Mouse (Mus musculus) 416B (cell line): ENCODE data around the gene Arhgef40.

Experiments
- DNase-seq: peaks from one replicate; pipeline ENCODE4 v3.0.0; 2011; ENCODE audit warnings: low read depth

Gene Arhgef40

DNA sequence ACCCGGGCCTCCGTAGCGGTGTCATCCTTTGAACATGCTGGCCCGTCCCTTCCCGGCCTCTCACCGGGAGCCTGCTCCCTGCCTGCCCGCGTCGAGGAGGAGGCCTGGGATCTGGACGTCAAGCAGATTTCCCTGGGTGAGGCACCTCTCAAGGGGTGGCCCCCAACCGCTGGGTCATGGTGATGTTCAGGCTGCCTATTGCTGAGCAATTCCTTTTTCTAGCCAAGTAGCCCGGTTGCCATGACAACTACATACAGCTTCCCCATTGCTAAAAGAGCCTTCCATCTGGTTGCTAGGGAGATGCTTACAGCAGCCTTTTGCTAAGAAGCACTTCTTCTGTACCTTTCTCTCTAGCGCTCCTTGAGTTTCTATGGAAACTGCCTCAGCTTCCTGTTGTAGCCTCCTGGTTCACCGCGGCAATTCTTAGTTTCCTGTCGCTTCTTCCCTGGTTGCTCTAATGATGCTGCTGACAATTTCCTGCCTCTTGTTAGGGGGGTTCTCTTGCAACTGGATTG, 19.5 kb downstream of the Arhgef40 start:
- DNase-seq: peak; percentile 87

DNA sequence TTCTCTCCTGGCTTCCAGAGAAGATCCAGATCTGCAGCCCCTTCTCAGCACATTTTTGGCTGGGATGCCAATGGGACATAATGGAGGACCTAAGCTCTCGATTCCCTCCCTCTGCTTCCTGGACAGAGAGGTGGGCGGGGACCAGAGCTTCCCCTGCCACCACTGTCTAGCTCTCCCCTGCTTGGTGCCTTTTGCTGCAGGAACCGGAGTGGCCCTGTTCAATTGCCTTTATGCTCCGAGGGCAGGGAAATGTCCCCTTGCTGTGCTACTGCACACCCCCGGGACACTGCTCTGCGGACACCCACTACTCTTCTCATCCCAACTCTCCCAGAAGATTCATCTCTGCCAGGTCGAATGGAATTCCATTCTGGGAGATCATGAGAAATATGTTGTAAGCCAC, 20.6 kb downstream of the Arhgef40 start:
- no peak for DNase-seq

DNA sequence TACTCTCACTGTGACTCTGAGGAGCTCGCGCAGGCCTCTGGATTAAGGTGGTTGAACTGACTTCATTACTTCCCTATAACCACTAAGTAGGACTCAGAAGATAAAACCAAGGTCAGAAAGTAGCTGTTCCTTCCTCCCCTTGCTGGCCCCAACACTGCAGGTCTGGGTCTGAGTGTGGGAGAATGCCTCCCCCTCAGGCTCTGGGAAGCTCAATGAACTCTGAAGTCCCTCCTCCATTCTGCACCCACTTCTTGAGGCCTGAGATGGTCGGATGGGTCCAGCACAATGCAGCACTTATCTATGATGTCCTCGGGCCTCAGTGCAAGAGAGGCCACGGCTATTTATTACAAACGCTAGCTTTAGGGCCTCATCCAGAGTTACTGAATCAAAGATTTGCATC, 21.1 kb downstream of the Arhgef40 start:
- no peak for DNase-seq

DNA sequence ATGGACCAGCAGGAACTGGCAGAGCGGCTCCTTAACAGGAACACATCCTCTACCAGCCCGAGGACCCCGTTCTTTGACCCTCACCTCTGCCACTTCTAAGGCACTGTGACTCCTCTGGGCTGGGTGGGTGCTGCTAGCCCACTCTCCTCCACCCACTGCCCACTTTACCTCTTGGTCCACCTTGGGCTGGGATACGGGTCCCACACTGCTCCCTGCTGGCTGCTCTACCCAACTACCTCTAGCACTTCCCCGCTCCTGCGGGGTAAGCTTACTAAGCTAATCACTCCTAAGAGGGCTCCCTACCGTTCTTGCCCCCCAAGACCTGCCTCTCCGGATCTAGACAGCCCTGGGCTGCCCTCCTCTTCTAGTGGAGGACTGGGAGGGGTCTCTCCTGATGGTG, 21.7 kb downstream of the Arhgef40 start:
- DNase-seq: no peak

GRCm38 (mm10) chr14:52006771-52007170, 22.3 kb downstream of the Arhgef40 start:
- DNase-seq: no peak

DNA sequence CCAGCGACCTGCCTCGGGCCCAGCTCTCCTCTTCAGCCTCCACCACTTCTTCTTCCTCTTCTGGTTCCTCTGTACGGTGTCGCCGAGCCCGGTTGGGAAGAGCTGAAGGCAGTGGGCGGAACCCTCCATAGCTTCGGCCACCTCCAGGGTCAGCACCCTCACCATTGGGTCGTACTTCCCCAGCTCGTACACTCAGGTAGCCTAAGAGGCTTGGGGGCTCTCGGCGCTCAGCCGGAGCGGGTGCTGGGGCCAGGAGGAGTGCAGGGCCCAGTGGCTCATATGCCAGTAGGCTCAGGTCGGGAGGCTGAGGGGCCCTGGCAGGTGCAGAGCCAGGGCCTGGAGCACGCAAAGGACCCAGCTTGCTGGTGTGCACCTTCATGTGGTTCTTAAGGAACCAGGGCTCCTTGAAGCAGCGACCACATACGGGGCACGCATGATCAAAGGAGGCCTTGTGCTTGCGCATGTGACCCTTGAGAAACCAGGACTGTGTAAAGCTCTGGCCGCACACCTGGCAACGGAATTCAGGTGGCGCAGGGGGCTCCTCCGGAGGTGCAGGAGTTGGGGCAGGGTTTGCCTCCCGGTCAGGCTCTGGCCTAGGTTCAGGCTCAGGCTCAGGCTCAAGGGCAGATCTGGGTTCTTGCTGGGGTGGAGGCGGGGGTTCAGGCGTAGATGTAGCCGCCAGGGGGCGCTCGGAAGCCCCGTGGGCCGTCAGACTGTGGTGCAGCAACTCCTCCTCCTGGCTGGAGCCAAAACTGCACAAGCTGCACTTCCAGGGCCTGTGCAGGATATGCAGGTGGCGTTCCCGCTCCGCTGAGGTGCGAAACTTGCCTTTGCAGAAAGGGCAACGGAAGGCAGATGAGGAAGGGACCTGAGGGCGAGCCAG, 24.0 kb downstream of the Arhgef40 start:
- peak; percentile 81 for DNase-seq

DNA sequence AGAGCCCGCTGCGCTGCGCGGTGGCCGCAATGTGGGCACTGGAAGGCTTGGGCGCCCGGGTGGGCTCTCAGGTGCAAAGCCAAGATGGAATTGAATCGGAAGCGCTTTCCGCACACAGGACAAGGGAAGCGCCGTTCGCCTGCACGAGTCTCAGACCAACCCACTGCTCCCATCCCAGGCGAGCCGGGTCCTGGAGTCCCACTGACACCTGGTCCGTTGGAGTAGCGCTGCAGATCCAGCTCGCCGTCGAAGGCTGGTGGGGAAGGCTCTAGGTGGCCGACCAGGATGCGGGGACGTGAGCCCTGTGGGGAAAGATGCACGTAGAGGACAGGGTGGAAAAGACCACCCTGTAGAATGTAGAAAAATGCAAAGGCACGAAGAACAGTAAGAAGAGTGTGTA, 24.8 kb downstream of the Arhgef40 start:
- DNase-seq: no peak

DNA sequence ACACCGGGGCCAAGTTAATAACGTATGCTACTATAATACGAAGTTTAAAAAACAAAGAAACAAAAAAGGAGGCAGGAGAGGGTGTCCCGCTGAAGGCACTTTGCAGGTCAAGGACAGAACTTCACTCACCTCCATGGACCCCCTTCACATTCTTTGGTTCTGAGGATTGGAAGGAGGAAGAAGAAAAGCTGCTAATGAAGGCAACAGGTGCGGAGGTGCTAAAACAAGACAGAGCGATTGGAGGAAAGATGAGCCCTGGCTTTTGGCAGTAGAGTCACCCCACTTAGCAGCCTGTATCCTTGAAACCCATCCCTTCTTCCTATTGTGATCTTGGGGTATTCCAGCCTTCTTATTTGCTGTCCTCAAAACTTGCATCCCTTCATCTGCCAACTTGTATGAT, 25.3 kb downstream of the Arhgef40 start:
- DNase-seq: no peak

DNA sequence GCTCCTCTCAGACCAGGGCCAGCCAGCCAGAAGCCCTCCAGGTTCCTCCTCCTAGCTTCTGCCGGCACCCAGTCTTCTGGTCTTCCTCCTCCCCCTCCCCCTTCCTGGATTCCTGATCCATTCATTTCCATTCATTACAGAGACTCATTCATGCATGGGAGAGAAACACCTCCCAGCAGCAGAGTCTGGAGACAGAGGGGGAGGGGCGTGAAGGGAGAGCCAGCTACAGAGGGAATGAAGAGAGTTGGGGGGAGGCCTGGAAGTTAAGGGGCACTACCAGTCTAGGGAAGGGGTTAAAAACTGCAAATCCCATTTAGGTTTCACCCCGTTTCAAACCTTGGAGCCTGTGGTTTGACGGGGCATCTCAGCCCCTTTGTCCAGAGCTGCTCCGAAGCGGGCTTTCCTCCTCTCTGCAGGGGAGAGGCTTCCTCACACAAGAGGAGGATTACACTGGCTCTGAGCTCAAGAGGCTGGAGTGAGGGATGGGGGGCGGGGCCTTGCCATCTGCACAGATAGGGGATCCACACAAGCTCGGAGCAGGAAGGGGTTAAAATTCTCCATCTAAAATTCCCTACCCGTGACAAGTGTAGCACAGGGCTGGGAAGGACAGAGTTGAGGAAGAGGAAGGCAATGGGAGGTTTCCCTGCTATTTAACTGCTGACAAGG, 26.1 kb downstream of the Arhgef40 start:
- no peak for DNase-seq

DNA sequence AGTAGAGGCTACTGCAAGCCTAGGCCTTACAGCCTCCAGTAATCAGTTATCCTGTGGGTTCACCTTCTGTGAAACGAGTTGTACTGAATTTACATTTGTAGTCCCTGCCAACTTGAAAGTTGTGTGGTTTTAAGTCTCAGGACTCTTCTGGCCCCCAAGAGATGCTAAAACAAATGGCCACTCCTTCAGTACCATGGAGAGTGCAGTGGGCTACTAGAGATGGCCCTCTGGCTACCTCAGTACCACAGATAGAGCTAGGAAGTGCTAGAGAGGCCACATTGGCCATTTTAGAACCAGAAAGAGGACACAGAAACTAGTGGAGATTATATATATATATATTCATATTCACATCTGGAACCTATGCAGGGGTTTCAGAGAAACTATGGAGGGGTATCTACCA, 27.2 kb downstream of the Arhgef40 start:
- peak; percentile 43 for DNase-seq

DNA sequence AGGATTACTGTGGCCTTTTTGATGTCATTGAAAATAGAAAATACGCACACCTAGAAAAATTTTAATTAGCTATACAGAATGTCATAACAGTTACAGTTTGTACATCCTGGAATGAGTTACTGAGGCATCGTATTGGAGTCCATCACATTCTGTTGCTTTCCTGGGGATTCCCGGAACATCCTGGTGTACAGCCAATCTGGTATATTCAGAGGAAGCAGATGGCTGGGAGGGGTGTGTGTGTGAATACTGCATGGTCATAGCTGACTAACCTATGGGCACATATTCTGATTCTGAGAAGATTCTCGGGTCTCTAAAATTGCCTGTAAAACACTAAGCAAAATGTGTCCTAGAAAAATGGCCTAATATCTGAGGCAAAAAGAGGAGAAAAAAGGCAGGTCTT, 27.6 kb downstream of the Arhgef40 start:
- DNase-seq: peak; percentile 38

- DNase-seq: no peak
Observed at GRCm38 (mm10) chr14:52012553-52012952, 28.0 kb downstream of the Arhgef40 start.

DNA sequence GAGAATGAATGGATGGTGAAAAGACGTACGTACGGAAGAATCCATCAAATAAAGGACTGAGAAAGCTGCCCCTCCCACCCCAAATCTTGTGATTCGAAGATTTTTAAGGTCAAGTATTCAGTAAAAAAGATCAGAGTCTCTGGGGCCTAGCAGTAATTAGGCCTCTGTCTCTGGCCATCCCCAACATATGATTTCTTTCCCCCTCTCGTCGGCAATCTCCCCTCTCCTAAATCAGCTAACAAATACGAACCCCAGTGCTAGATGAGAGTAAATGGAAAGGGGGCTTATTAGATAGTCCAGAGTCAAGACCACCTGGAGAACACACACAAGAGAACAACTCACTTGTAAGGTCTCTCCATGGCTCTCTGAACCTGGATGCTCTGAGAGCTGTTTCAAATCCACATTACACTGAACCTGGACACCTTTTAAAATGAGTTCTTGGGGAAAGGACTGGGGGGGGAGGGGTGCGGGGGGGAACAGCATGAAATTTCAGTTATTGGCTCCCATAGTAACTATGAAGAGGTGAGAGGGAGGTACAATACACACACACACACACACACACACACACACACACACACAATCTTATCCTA, 28.6 kb downstream of the Arhgef40 start:
- DNase-seq: no peak

- peak; percentile 34 for DNase-seq
Observed at GRCm38 (mm10) chr14:52013771-52014219, 29.3 kb downstream of the Arhgef40 start.

DNA sequence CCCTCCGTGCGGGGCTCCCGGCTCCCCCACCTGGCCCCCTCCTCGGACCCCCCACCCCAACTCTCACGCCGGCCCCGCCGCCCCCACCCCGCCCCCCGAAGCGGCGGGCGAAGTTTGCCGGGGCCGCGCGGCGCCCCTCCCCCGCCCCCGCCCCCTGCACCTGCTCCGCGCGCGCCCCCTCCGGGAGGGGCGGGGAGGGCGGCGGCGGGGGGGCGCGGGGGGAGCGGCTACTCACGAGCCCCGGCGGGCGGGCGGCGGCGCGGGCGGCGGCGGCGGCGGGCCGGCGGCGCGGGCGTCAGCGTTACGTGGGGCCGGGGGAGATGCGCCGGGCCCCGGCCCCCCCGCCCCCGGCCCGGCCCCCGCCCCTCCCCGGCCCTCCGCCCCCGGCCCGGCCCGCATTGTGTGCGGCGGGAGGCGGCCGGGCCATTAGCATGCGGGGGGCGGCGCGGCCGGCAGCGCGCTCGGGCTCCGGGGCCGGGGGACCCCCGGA, 29.8 kb downstream of the Arhgef40 start:
- DNase-seq: no peak

DNA sequence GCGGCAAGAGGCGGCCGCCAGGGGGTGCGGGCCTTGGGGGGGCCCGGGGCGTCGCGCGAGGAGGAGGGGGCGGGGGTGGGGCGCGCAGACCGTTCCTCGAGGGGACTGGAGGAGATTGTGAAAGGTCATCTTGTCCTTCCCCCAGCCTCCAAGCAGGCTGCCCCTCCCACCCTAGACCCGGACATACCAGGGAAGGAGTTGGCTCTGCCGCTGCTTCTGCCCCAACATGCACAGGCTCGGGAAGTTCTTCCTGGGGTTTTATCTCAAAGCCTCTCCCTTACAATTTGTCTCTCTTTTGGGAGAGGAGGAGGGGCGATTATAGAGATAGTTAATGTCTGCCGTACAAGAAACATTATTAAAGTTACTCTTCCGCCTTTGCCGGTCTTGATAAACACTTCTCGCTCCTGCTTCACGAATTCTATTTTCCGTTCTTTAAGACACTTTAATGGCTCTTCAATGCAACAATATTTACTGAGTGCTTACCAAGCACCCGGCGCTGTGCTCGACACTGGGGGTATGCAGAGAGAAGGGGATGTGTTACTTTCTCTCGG, 30.3 kb downstream of the Arhgef40 start:
- DNase-seq: peak; percentile 85

DNA sequence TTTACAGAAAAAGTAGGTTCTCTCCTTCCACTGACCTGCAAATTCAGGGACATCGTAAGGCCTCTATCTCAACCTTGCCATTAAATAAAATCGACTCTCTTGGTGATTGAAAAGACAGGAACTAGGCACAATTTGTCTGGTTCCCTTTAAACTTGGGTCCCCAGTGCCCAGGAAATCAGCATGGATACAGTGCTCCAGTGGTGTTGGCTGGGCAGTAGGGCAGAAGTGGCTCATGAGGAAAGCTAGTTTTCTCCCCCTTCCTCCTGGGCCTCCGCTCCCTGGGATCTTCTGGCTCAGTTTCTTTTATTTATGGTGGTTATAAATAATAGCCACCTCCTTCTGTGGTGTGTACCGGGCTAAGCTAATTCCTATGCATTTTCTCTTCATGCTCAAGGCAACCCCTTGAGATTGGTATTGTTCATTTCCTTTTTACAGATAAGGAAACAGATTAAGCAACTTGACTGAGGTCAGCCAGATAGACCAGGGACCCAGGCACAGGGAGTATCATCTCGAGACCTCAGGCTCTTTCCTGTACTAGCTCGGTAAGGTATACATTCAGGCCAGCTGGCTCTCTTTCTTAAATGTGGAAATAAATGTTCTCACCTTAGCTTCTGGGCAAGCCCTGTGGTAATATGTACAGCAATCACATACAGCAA, 31.1 kb downstream of the Arhgef40 start, which contains the start of gene Tmem253:
Gene Tmem253, plus strand, starts transcription at position 214 of the 656 bp plus-strand sequence.
- peak; percentile 80 for DNase-seq

DNA sequence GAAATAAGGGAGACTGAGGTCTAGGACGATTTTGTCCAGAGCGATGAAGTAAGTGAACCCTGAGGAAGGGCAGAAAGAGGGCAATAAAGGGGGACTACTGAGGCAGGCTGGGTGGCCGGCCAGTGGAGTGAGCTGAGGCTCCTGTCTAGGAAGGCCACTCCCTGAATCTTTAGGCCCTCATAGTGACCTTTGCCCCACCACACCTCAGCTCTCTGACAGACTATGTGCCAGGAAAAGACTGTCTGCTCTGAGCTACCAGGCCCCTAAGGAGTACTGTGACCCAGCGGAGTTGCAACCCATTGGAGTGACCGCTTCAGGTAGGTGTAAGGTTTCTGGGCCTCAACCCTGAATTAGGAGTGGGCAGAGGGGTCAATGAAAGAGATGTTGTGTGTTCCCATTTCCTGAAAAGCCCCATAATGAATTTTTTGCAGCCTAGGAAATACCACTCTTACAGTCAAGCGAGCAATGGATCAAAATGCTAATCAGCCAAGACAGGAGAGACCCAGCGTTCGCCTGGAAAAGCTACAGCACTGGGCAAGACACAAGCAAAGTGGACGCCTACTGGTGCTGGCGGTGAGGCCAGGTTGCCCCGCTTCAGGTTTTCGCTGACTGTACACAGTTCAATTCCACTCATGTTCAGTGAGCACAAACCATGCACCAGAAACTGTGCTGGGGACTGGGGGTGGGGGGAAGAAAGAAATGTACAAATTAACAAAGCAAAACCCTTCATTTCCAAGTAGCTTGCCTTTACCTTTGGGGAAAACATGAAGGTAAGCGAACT, 32.3 kb downstream of the Arhgef40 start:
- no peak for DNase-seq

- no peak for DNase-seq
Observed at GRCm38 (mm10) chr14:52017662-52018061, 33.1 kb downstream of the Arhgef40 start.

- peak; percentile 36 for DNase-seq
Observed at GRCm38 (mm10) chr14:52018248-52019050, 33.9 kb downstream of the Arhgef40 start.
